Mouse (Mus musculus) kidney, postnatal 0 days (tissue): ENCODE measurements at regions not wholly inside any gene's neighbourhood (a gene's known extent, or its start where the extent isn't known, plus 50 kb on each side); places are given as distances from the start of the nearest gene placed in this dataset.

Experiments used
- ATAC-seq: fragments of 200-750 bp; cut with Nextera tagmentation; replicated peaks from 2 replicates; pipeline ENCODE4 v1.8.0; 2017; ENCODE audit warnings: low read depth, moderate number of reproducible peaks, moderate TSS enrichment, moderate library complexity; ENCODE audit not compliant: low FRiP score
- DNase-seq: peaks from one replicate; pipeline ENCODE4 v3.0.0-alpha.2; 2016; ENCODE audit warnings: low spot score
- H3K27ac ChIP-seq: fragments of 300-500 bp; sonication (generic); 2 replicates; pipeline ENCODE4 v1.5.1; 2014; ENCODE audit warnings: mild to moderate bottlenecking
- H3K27me3 ChIP-seq: fragments of 300-500 bp; sonication (generic); 2 replicates; pipeline ENCODE4 v1.6.1; 2014; ENCODE audit warnings: low read length, mixed read lengths; ENCODE audit not compliant: insufficient read depth
- H3K36me3 ChIP-seq: fragments of 300-500 bp; sonication (generic); 2 replicates; pipeline ENCODE4 v1.6.1; 2014; ENCODE audit warnings: low read length, mixed read lengths; ENCODE audit not compliant: insufficient read depth
- H3K4me1 ChIP-seq: fragments of 300-500 bp; sonication (generic); replicated peaks from 2 replicates; pipeline ENCODE4 v1.6.1; 2014; ENCODE audit warnings: antibody characterized with exemption, low read length, mixed read lengths; ENCODE audit not compliant: insufficient read depth
- H3K4me2 ChIP-seq: fragments of 300-500 bp; sonication (generic); 2 replicates; pipeline ENCODE4 v1.6.1; 2014; ENCODE audit warnings: mild to moderate bottlenecking, low read length, moderate library complexity, mixed read lengths
- H3K4me3 ChIP-seq: fragments of 300-500 bp; sonication (generic); replicated peaks from 2 replicates; pipeline ENCODE4 v1.5.1; 2014; ENCODE audit warnings: low read depth, low read length
- H3K9ac ChIP-seq: fragments of 300-500 bp; sonication (generic); 2 replicates; pipeline ENCODE4 v1.6.1; 2014; ENCODE audit warnings: low read depth, low read length
- H3K9me3 ChIP-seq: fragments of 300-500 bp; sonication (generic); replicated peaks from 2 replicates; pipeline ENCODE4 v1.6.1; 2016; ENCODE audit warnings: low read length, inconsistent platforms, mixed read lengths
- CTCF ChIP-seq: IDR thresholded peaks from 2 replicates; pipeline ENCODE4 v1.5.1; 2016; ENCODE audit warnings: antibody characterized with exemption, low read depth, mild to moderate bottlenecking, moderate library complexity
- WGBS: fragments of 180-500 bp; shearing (Covaris S2); extraction: QIAGEN DNeasy Blood & Tissue Kit; methylation state at CpG from one replicate; pipeline ENCODE4 v1.1.7; 2014; 5-methylcytosine and 5-hydroxymethylcytosine counted together

- Histone ChIP-seq H3K4me3 (no peak overlapping the region), H3K36me3 (no peaks in the 10 kb centered on the region), H3K9me3 (no peaks in the 10 kb centered on the region), H3K4me1 (peaks cover 3% of the 10 kb centered on the region; the same call in 1 of the 2 replicates), H3K27ac (no peak overlapping the region), H3K4me2 (no peak overlapping the region), H3K27me3 (no peaks in the 10 kb centered on the region), H3K9ac (no peak overlapping the region)
- DNase-seq (peak; percentile 87), ATAC-seq (peak; percentile 63)
- no peak for TF ChIP-seq CTCF
- WGBS, result 8% methylated on average over 3 of the region's 3 CpGs
These were observed 166.5 kb upstream of the Cenpe start for GRCm38 (mm10) chr3:135045769-135046277.

- Histone ChIP-seq H3K36me3 (no peaks in the 10 kb centered on the region), H3K9ac (no peak overlapping the region), H3K9me3 (no peaks in the 10 kb centered on the region), H3K27ac (no peak overlapping the region), H3K27me3 (no peaks in the 10 kb centered on the region), H3K4me2 (no peak overlapping the region), H3K4me3 (no peak overlapping the region), H3K4me1 (no peaks in the 10 kb centered on the region)
- no peak for DNase-seq
- no peak for TF ChIP-seq CTCF
- no peak for ATAC-seq
These were observed 120.8 kb upstream of the Cenpe start for GRCm38 (mm10) chr3:135091487-135091886.

- no peak for TF ChIP-seq CTCF
- no peaks in the 10 kb centered on the region for H3K4me1 ChIP-seq
- 83% methylated on average over 8 of the region's 8 CpGs for WGBS
- DNase-seq (no peak), ATAC-seq (no peak)
- H3K9ac ChIP-seq, result no peak overlapping the region
- H3K9me3 ChIP-seq, result no peaks in the 10 kb centered on the region
- no peak overlapping the region for H3K4me3 ChIP-seq
- H3K27me3 ChIP-seq, result no peaks in the 10 kb centered on the region
- H3K27ac ChIP-seq, result no peak overlapping the region
- H3K36me3 ChIP-seq, result no peaks in the 10 kb centered on the region
- H3K4me2 ChIP-seq, result no peak overlapping the region
These were observed 111.3 kb upstream of the Cenpe start for GRCm38 (mm10) chr3:135100901-135101586.
